Comparison of ENCODE assay signal across 10 mouse cellular contexts in genomic region chr9:122595120-122595943, GRCm38 (mm10).
A peak's percentile ranks its signal among the peaks of the same experiment; 100 is the strongest.
DNase-seq lines count a peak whose midpoint lies in the region; ATAC-seq and TF ChIP-seq lines count a peak whose summit lies in the region.
"Had no signal": no experiment of that assay in that cellular context is flagged by ENCODE, and none has a peak within 500 bp of the region (broad histone marks: within the 10 kb centered on the region; RNA-seq: fewer than 3 reads in every experiment).

No protein-coding gene starts in this region.

- peak overlapping the region; percentile 44 for H3K4me2 ChIP-seq in kidney, embryonic 15.5 days
- peak overlapping the region; percentile 38 for H3K4me2 ChIP-seq in embryonic facial prominence, embryonic 12.5 days (replicated peaks)
- H3K4me2 ChIP-seq in hindbrain, postnatal 0 days (ENCODE audit: low read depth, low read length): peak overlapping the region; percentile 53
- H3K4me2 ChIP-seq in neural tube, embryonic 12.5 days (replicated peaks): peak overlapping the region; percentile 60

- no peaks in the 10 kb centered on the region for H3K9me3 ChIP-seq in kidney, embryonic 15.5 days (replicated peaks)
- H3K9me3 ChIP-seq in embryonic facial prominence, embryonic 12.5 days: no peaks in the 10 kb centered on the region
- H3K9me3 ChIP-seq in hindbrain, postnatal 0 days (ENCODE audit: low read length): no peaks in the 10 kb centered on the region
- H3K9me3 ChIP-seq in neural tube, embryonic 12.5 days: no peaks in the 10 kb centered on the region

- peak overlapping the region; percentile 17; the same call in 1 of the 2 replicates for H3K4me3 ChIP-seq in kidney, embryonic 15.5 days (replicated peaks)
- no peak overlapping the region for H3K4me3 ChIP-seq in kidney, adult 2 months (ENCODE audit: insufficient read depth, low read depth, low read length)
- H3K4me3 ChIP-seq in embryonic facial prominence, embryonic 12.5 days: peak overlapping the region; percentile 17
- peak overlapping the region; percentile 24 for H3K4me3 ChIP-seq in hindbrain, postnatal 0 days (ENCODE audit: low read length)
- H3K4me3 ChIP-seq in neural tube, embryonic 12.5 days: peak overlapping the region; percentile 32

- no peak for TF ChIP-seq POLR2A in kidney, adult 2 months (IDR thresholded peaks at IDR 0.05; ENCODE audit: low read depth, low read length)

- H3K9ac ChIP-seq in kidney, embryonic 15.5 days: no peak overlapping the region
- no peak overlapping the region for H3K9ac ChIP-seq in embryonic facial prominence, embryonic 12.5 days
- H3K9ac ChIP-seq in hindbrain, postnatal 0 days (replicated peaks; ENCODE audit: low read length): peak overlapping the region; percentile 6; the same call in 1 of the 2 replicates
- peak overlapping the region; percentile 49 for H3K9ac ChIP-seq in neural tube, embryonic 12.5 days

- no peak overlapping the region for H3K27ac ChIP-seq in kidney, embryonic 15.5 days
- H3K27ac ChIP-seq in kidney, adult 2 months (ENCODE audit: insufficient read depth, low read depth, low read length): no peak overlapping the region
- no peak overlapping the region for H3K27ac ChIP-seq in embryonic facial prominence, embryonic 12.5 days
- H3K27ac ChIP-seq in hindbrain, postnatal 0 days: no peak overlapping the region
- H3K27ac ChIP-seq in neural tube, embryonic 12.5 days: peak overlapping the region; percentile 12; the same call in 1 of the 2 replicates

- TF ChIP-seq CTCF in kidney, adult 2 months (conservative IDR thresholded peaks at IDR 0.05; ENCODE audit: insufficient read depth, insufficient read length, low read depth, low read length): no peak
- TF ChIP-seq CTCF in hindbrain, postnatal 0 days (IDR thresholded peaks at IDR 0.05; ENCODE audit: low read depth): no peak

- no peaks in the 10 kb centered on the region for H3K36me3 ChIP-seq in kidney, embryonic 15.5 days
- H3K36me3 ChIP-seq in kidney, adult 2 months (ENCODE audit: control insufficient read depth, insufficient read depth, low read length): no peaks in the 10 kb centered on the region
- H3K36me3 ChIP-seq in embryonic facial prominence, embryonic 12.5 days: no peaks in the 10 kb centered on the region
- no peaks in the 10 kb centered on the region for H3K36me3 ChIP-seq in hindbrain, postnatal 0 days (ENCODE audit: insufficient read depth, low read length)
- no peaks in the 10 kb centered on the region for H3K36me3 ChIP-seq in neural tube, embryonic 12.5 days

- peaks cover 6% of the 10 kb centered on the region; the same call in 1 of the 2 replicates for H3K4me1 ChIP-seq in kidney, embryonic 15.5 days
- H3K4me1 ChIP-seq in kidney, adult 2 months (ENCODE audit: control insufficient read depth, insufficient read depth, low read length): no peaks in the 10 kb centered on the region
- peaks cover 16% of the 10 kb centered on the region for H3K4me1 ChIP-seq in embryonic facial prominence, embryonic 12.5 days
- H3K4me1 ChIP-seq in hindbrain, postnatal 0 days (ENCODE audit: insufficient read depth, low read length): peaks cover 10% of the 10 kb centered on the region; the same call in 1 of the 2 replicates
- peaks cover 30% of the 10 kb centered on the region for H3K4me1 ChIP-seq in neural tube, embryonic 12.5 days

- ATAC-seq in kidney, embryonic 15.5 days (replicated peaks; ENCODE audit: low FRiP score): 0 out of 2 replicates have a peak, but pooled peaks have one; percentile 4
- ATAC-seq in embryonic facial prominence, embryonic 12.5 days (ENCODE audit: insufficient number of reproducible peaks, insufficient read depth, low FRiP score, low TSS enrichment): 0 out of 2 replicates have a peak, but pooled peaks have one; percentile 35
- peak; percentile 56; the same call in 1 of the 2 replicates for ATAC-seq in hindbrain, postnatal 0 days
- peak; percentile 49; the same call in 1 of the 2 replicates for ATAC-seq in neural tube, embryonic 12.5 days (ENCODE audit: low FRiP score, low read depth)
- ATAC-seq: CD4-positive, CD25-positive, alpha-beta regulatory T cell, adult 4 months had no signal

- 2% methylated on average over 31 of the region's 31 CpGs for WGBS in kidney, embryonic 15.5 days
- 2% methylated on average over 30 of the region's 31 CpGs for WGBS in kidney, adult 2 months
- 3% methylated on average over 29 of the region's 31 CpGs for WGBS in embryonic facial prominence, embryonic 12.5 days
- 3% methylated on average over 30 of the region's 31 CpGs for WGBS in hindbrain, postnatal 0 days
- WGBS in neural tube, embryonic 12.5 days: 2% methylated on average over 31 of the region's 31 CpGs

- H3K27me3 ChIP-seq in kidney, embryonic 15.5 days: peaks cover 62% of the 10 kb centered on the region
- no peaks in the 10 kb centered on the region for H3K27me3 ChIP-seq in kidney, adult 2 months (replicated peaks; ENCODE audit: control insufficient read depth, insufficient read depth, low read length)
- peaks cover 35% of the 10 kb centered on the region for H3K27me3 ChIP-seq in embryonic facial prominence, embryonic 12.5 days
- peaks cover 12% of the 10 kb centered on the region; the same call in 1 of the 2 replicates for H3K27me3 ChIP-seq in hindbrain, postnatal 0 days (ENCODE audit: insufficient read depth, low read length)
- H3K27me3 ChIP-seq in neural tube, embryonic 12.5 days (replicated peaks): no peaks in the 10 kb centered on the region

- DNase-seq in kidney, adult 2 months: no peak
- DNase-seq in hindbrain, postnatal 0 days (ENCODE audit: low spot score): peak; percentile 34
- DNase-seq in cerebellum, adult 11-12 months: no peak
- DNase-seq in thymus, postnatal 14 days: no peak
- DNase-seq in ovary, postnatal 10 days (ENCODE audit: low spot score): no peak
- DNase-seq: cerebellum, postnatal 36 days had no signal

Comparison
In these comparisons a context has a peak if more than half of its experiments do, and no peak if none do; other contexts are left out.
1. ATAC-seq: peak in every context shown above with its lines; median percentile 56 in hindbrain, postnatal 0 days; 49 in neural tube, embryonic 12.5 days; 35 in embryonic facial prominence, embryonic 12.5 days; 4 in kidney, embryonic 15.5 days.
2. H3K9ac ChIP-seq: peak in hindbrain, postnatal 0 days (single experiment) and neural tube, embryonic 12.5 days (single experiment); none in kidney, embryonic 15.5 days (single experiment) and embryonic facial prominence, embryonic 12.5 days (single experiment).
3. Peak in every context shown above with its lines, with median percentiles within 50 percentile points of each other: H3K4me2 ChIP-seq.